Mouse (Mus musculus) hindbrain, embryonic 15.5 days (tissue): ENCODE measurements around the gene Itfg2. TPM values are rescaled to one million over a fixed set of nuclear protein-coding genes. Genes with fewer than 3 reads are reported as not detected.
A peak's percentile ranks its signal among the peaks of the same experiment; 100 is the strongest.

Experiments used
- ATAC-seq: fragments of 200-750 bp; cut with Nextera tagmentation; 2 replicates; pipeline ENCODE4 v1.8.0; 2017; ENCODE audit warnings: low read depth, moderate number of reproducible peaks, moderate TSS enrichment; ENCODE audit not compliant: low FRiP score
- H3K27ac ChIP-seq: fragments of 300-500 bp; sonication (generic); replicated peaks from 2 replicates; pipeline ENCODE4 v1.5.1; 2015; ENCODE audit warnings: mild to moderate bottlenecking, inconsistent platforms
- H3K27me3 ChIP-seq: fragments of 300-500 bp; sonication (generic); 2 replicates; pipeline ENCODE4 v1.6.1; 2015; ENCODE audit warnings: control low read depth, inconsistent platforms
- H3K36me3 ChIP-seq: fragments of 300-500 bp; sonication (generic); 2 replicates; pipeline ENCODE4 v1.6.1; 2015; ENCODE audit warnings: control low read depth, inconsistent platforms
- H3K4me1 ChIP-seq: fragments of 300-500 bp; sonication (generic); replicated peaks from 2 replicates; pipeline ENCODE4 v1.6.1; 2015; ENCODE audit warnings: control low read depth, inconsistent platforms
- H3K4me2 ChIP-seq: fragments of 300-500 bp; sonication (generic); 2 replicates; pipeline ENCODE4 v1.6.1; 2015; ENCODE audit warnings: moderate library complexity, mild to moderate bottlenecking, inconsistent platforms
- H3K4me3 ChIP-seq: fragments of 300-500 bp; sonication (generic); 2 replicates; pipeline ENCODE4 v1.5.1; 2015; ENCODE audit warnings: mild to moderate bottlenecking, inconsistent platforms
- H3K9ac ChIP-seq: fragments of 300-500 bp; sonication (generic); 2 replicates; pipeline ENCODE4 v1.6.1; 2015; ENCODE audit warnings: inconsistent platforms
- H3K9me3 ChIP-seq: fragments of 300-500 bp; sonication (generic); 2 replicates; pipeline ENCODE4 v1.6.1; 2016; ENCODE audit warnings: control low read depth, inconsistent platforms
- WGBS: fragments of 180-500 bp; shearing (Covaris S2); methylation state at CpG from one replicate; pipeline ENCODE4 v1.1.7; 2015; 5-methylcytosine and 5-hydroxymethylcytosine counted together
- polyA plus RNA-seq: library from polyadenylated mRNA; unstranded; fragments of >200 nt; fragmentation: Nextera tagmentation; extraction: Ambion mirVana; gene quantifications from 2 replicates; pipeline ENCODE4 v1.2.1, GENCODE M21; 2015

Gene Itfg2
- polyA plus RNA-seq, 1 experiment from 2014 or later: 43.9 TPM

GRCm38 (mm10) chr6:128447063-128447462, 22.3 kb upstream of the Itfg2 start:
- Histone ChIP-seq H3K4me2 (no peak overlapping the region), H3K27ac (no peak overlapping the region), H3K9me3 (no peaks in the 10 kb centered on the region), H3K4me3 (no peak overlapping the region), H3K9ac (no peak overlapping the region), H3K27me3 (no peaks in the 10 kb centered on the region), H3K4me1 (peaks cover 6% of the 10 kb centered on the region), H3K36me3 (no peaks in the 10 kb centered on the region)
- no peak for ATAC-seq
- 95% methylated on average over 5 of the region's 5 CpGs for WGBS

- H3K4me3 ChIP-seq: peak overlapping the region; percentile 14; the same call in 1 of the 2 replicates
- peaks cover 6% of the 10 kb centered on the region for H3K4me1 ChIP-seq
- no peaks in the 10 kb centered on the region for H3K27me3 ChIP-seq
- peak overlapping the region; percentile 27; the same call in 1 of the 2 replicates for H3K9ac ChIP-seq
- peak overlapping the region; percentile 56 for H3K4me2 ChIP-seq
- no peak overlapping the region for H3K27ac ChIP-seq
- 17% methylated on average over 14 of the region's 14 CpGs for WGBS
- peak; percentile 72 for ATAC-seq
- H3K36me3 ChIP-seq: no peaks in the 10 kb centered on the region
- no peaks in the 10 kb centered on the region for H3K9me3 ChIP-seq
These were observed 21.2 kb upstream of the Itfg2 start for GRCm38 (mm10) chr6:128445761-128446535.

GRCm38 (mm10) chr6:128440238-128440637, 15.5 kb upstream of the Itfg2 start:
- no peaks in the 10 kb centered on the region for H3K27me3 ChIP-seq
- no peak for ATAC-seq
- H3K36me3 ChIP-seq: peaks cover 11% of the 10 kb centered on the region
- H3K27ac ChIP-seq: no peak overlapping the region
- 90% methylated on average over 2 of the region's 2 CpGs for WGBS
- peaks cover 19% of the 10 kb centered on the region for H3K4me1 ChIP-seq
- no peaks in the 10 kb centered on the region for H3K9me3 ChIP-seq
- no peak overlapping the region for H3K4me3 ChIP-seq
- H3K4me2 ChIP-seq: no peak overlapping the region
- no peak overlapping the region for H3K9ac ChIP-seq

GRCm38 (mm10) chr6:128438871-128439341, 14.2 kb upstream of the Itfg2 start:
- Histone ChIP-seq H3K36me3 (peaks cover 25% of the 10 kb centered on the region), H3K4me3 (peak overlapping the region; percentile 64), H3K9ac (peak overlapping the region; percentile 38), H3K4me2 (peak overlapping the region; percentile 76), H3K27ac (peak overlapping the region; percentile 86), H3K9me3 (no peaks in the 10 kb centered on the region), H3K27me3 (no peaks in the 10 kb centered on the region), H3K4me1 (peaks cover 19% of the 10 kb centered on the region)
- ATAC-seq: no peak; the same call in 1 of the 2 replicates
- 29% methylated on average over 18 of the region's 18 CpGs for WGBS

- Histone ChIP-seq H3K36me3 (peaks cover 30% of the 10 kb centered on the region), H3K9ac (peak within 1 kb of the TSS; percentile 78), H3K4me1 (peaks cover 19% of the 10 kb centered on the region), H3K9me3 (no peaks in the 10 kb centered on the region), H3K4me3 (peak within 1 kb of the TSS; percentile 64), H3K27ac (peak within 1 kb of the TSS; percentile 86), H3K27me3 (no peaks in the 10 kb centered on the region), H3K4me2 (peak within 1 kb of the TSS; percentile 76)
- peak; percentile 94 for ATAC-seq
- WGBS: under 1% methylated on average over 63 of the region's 67 CpGs
These were observed 13.7 kb upstream of the Itfg2 start, which contains the start of gene Fkbp4 for GRCm38 (mm10) chr6:128438317-128438870. Fkbp4 (minus strand) TSS chr6:128438677.

- no peaks in the 10 kb centered on the region for H3K27me3 ChIP-seq
- under 1% methylated on average over 52 of the region's 52 CpGs for WGBS
These were observed 13.1 kb upstream of the Itfg2 start for GRCm38 (mm10) chr6:128437731-128438316.

GRCm38 (mm10) chr6:128437288-128437687, 12.6 kb upstream of the Itfg2 start:
- peak overlapping the region; percentile 64 for H3K4me3 ChIP-seq
- 4% methylated on average over 10 of the region's 10 CpGs for whole genome bisulfite sequencing
- H3K27me3 ChIP-seq: no peaks in the 10 kb centered on the region
- peak overlapping the region; percentile 78 for H3K9ac ChIP-seq
- H3K9me3 ChIP-seq: no peaks in the 10 kb centered on the region
- peaks cover 41% of the 10 kb centered on the region for H3K36me3 ChIP-seq
- ATAC-seq: no peak; the same call in 1 of the 2 replicates
- peak overlapping the region; percentile 86 for H3K27ac ChIP-seq
- H3K4me2 ChIP-seq: peak overlapping the region; percentile 76
- H3K4me1 ChIP-seq: peaks cover 19% of the 10 kb centered on the region

More at GRCm38 (mm10) chr6:128437731-128438316, 13.1 kb upstream of the Itfg2 start:
- Histone ChIP-seq H3K27ac (peak overlapping the region; percentile 86), H3K9ac (peak overlapping the region; percentile 78), H3K4me3 (peak overlapping the region; percentile 64), H3K36me3 (peaks cover 36% of the 10 kb centered on the region), H3K9me3 (no peaks in the 10 kb centered on the region), H3K4me1 (peaks cover 19% of the 10 kb centered on the region), H3K4me2 (peak overlapping the region; percentile 76)
- ATAC-seq: peak; percentile 65

GRCm38 (mm10) chr6:128436356-128437005, 11.8 kb upstream of the Itfg2 start:
- H3K4me1 ChIP-seq: peaks cover 19% of the 10 kb centered on the region
- H3K27ac ChIP-seq: peak overlapping the region; percentile 86; the same call in 1 of the 2 replicates
- WGBS: 85% methylated on average over 8 of the region's 8 CpGs
- peak overlapping the region; percentile 64 for H3K4me3 ChIP-seq
- peak overlapping the region; percentile 78 for H3K9ac ChIP-seq
- H3K9me3 ChIP-seq: no peaks in the 10 kb centered on the region
- no peak for ATAC-seq
- peak overlapping the region; percentile 76 for H3K4me2 ChIP-seq
- H3K36me3 ChIP-seq: peaks cover 49% of the 10 kb centered on the region
- no peaks in the 10 kb centered on the region for H3K27me3 ChIP-seq

GRCm38 (mm10) chr6:128435474-128435873, 10.7 kb upstream of the Itfg2 start:
- 80% methylated on average over 5 of the region's 5 CpGs for WGBS
- peaks cover 19% of the 10 kb centered on the region for H3K4me1 ChIP-seq
- peaks cover 56% of the 10 kb centered on the region for H3K36me3 ChIP-seq
- no peaks in the 10 kb centered on the region for H3K27me3 ChIP-seq
- H3K4me2 ChIP-seq: no peak overlapping the region
- ATAC-seq: no peak
- no peaks in the 10 kb centered on the region for H3K9me3 ChIP-seq
- H3K27ac ChIP-seq: no peak overlapping the region
- no peak overlapping the region for H3K9ac ChIP-seq
- no peak overlapping the region for H3K4me3 ChIP-seq

GRCm38 (mm10) chr6:128433566-128433965, 8.8 kb upstream of the Itfg2 start:
- Histone ChIP-seq H3K27me3 (no peaks in the 10 kb centered on the region), H3K4me2 (no peak overlapping the region), H3K27ac (no peak overlapping the region), H3K4me1 (peaks cover 11% of the 10 kb centered on the region), H3K9ac (no peak overlapping the region), H3K9me3 (no peaks in the 10 kb centered on the region), H3K36me3 (peaks cover 70% of the 10 kb centered on the region), H3K4me3 (no peak overlapping the region)
- WGBS: 94% methylated on average over 13 of the region's 13 CpGs
- no peak for ATAC-seq

GRCm38 (mm10) chr6:128432356-128432915, 7.7 kb upstream of the Itfg2 start:
- H3K9me3 ChIP-seq: no peaks in the 10 kb centered on the region
- H3K27me3 ChIP-seq: no peaks in the 10 kb centered on the region
- H3K4me1 ChIP-seq: peaks cover 11% of the 10 kb centered on the region
- H3K27ac ChIP-seq: no peak overlapping the region
- H3K4me2 ChIP-seq: no peak overlapping the region
- H3K9ac ChIP-seq: no peak overlapping the region
- peaks cover 78% of the 10 kb centered on the region for H3K36me3 ChIP-seq
- 69% methylated on average over 13 of the region's 13 CpGs for WGBS
- no peak for ATAC-seq
- no peak overlapping the region for H3K4me3 ChIP-seq
